Mouse (Mus musculus) CD8-positive naive resting alpha-beta T cell, adult 57 days (primary cell): ENCODE data around the gene Lin7a. TPM values are rescaled to one million over a fixed set of nuclear protein-coding genes. Genes with fewer than 3 reads are reported as not detected.

Source experiments
- total RNA-seq: library from RNA; stranded (reverse); gene quantifications from one replicate; pipeline ENCODE4 v1.2.4, GENCODE M21; 2023

The Lin7a gene
- not detected for total RNA-seq

GRCm38 (mm10) chr10:107271321-107272130 is at the start of gene Lin7a:
Gene Lin7a, plus strand, starts transcription at chr10:107271686.

Other genes with a start within 250 kb of the Lin7a start
- not detected for gene Acss3, start 148.0 kb upstream of the Lin7a start, total RNA-seq
- not detected for gene Myf5, start 214.4 kb downstream of the Lin7a start, total RNA-seq
- gene Myf6, start 223.1 kb downstream of the Lin7a start, total RNA-seq = not detected